Comparison of ENCODE assay signal across 8 mouse cellular contexts in genomic region chr8:121107668-121108656, GRCm38 (mm10). TPM values are rescaled to one million over a fixed set of nuclear protein-coding genes. Genes with fewer than 3 reads are reported as not detected.
DNase-seq lines count a peak whose midpoint lies in the region; ATAC-seq lines count a peak whose summit lies in the region.

Gene Mthfsd (minus strand): TSS chr8:121108392.

- H3K4me1 ChIP-seq in hindbrain, embryonic 15.5 days (replicated peaks) = peaks cover 17% of the 10 kb centered on the region

- peak within 1 kb of the TSS; percentile 78 for H3K4me3 ChIP-seq in hindbrain, embryonic 15.5 days

- peak within 1 kb of the TSS; percentile 90 for H3K27ac ChIP-seq in hindbrain, embryonic 15.5 days (replicated peaks)

- H3K4me2 ChIP-seq in hindbrain, embryonic 15.5 days = peak within 1 kb of the TSS; percentile 91

- no peaks in the 10 kb centered on the region for H3K9me3 ChIP-seq in hindbrain, embryonic 15.5 days

- DNase-seq in T-cell, adult 2 months (ENCODE audit: low spot score) = peak; percentile 98
- peak; percentile 99 to 100 for DNase-seq in cerebellum, postnatal 36 days
- peak; percentile 99 for DNase-seq in frontal cortex, postnatal 36 days (ENCODE audit: low spot score in 2 of 2)
- peak; percentile 98 for DNase-seq in left cerebral cortex, adult 11 months (ENCODE audit: low spot score)
- DNase-seq in lung, postnatal 4 days = peak; percentile 98 to 99
- DNase-seq in retina, postnatal 7 days (ENCODE audit: low read depth, low spot score) = peak; percentile 94
- DNase-seq in urinary bladder, adult 2 months (ENCODE audit: low spot score) = peak; percentile 95

- peak; percentile 96 for ATAC-seq in hindbrain, embryonic 15.5 days (ENCODE audit: low FRiP score, low read depth)

- peaks cover 4% of the 10 kb centered on the region; the same call in 1 of the 2 replicates for H3K36me3 ChIP-seq in hindbrain, embryonic 15.5 days

- peaks cover 24% of the 10 kb centered on the region for H3K27me3 ChIP-seq in hindbrain, embryonic 15.5 days

- WGBS in hindbrain, embryonic 15.5 days = 1% methylated on average over 75 of the region's 75 CpGs

- peak within 1 kb of the TSS; percentile 86 for H3K9ac ChIP-seq in hindbrain, embryonic 15.5 days

RNA-seq across cellular contexts. Expression of gene Mthfsd, which starts in this region (rescaled TPM):
- 50.3 and 51.0 TPM in 2 replicates for polyA plus RNA-seq in hindbrain, embryonic 15.5 days (2015; fragmentation: Nextera tagmentation; extraction: Ambion mirVana)
- 95.5 and 139 TPM in 2 replicates for polyA plus RNA-seq in urinary bladder, adult 2 months (2012; rRNA removed)

Comparison
In these comparisons a context has a peak if more than half of its experiments do, and no peak if none do; other contexts are left out.
1. Peak in every context shown above with its lines: DNase-seq, ATAC-seq, H3K4me3 ChIP-seq and H3K27ac ChIP-seq.